Mouse (Mus musculus) G1E (cell line): ENCODE measurements around the gene Sorbs1.

ENCODE experiments used
- CTCF ChIP-seq: IDR thresholded peaks from 2 replicates; pipeline ENCODE4 v1.5.1; 2012; ENCODE audit warnings: low read depth, low read length, inconsistent platforms, mixed read lengths
- POLR2AphosphoS5 ChIP-seq: IDR thresholded peaks from 2 replicates; pipeline ENCODE4 v1.6.1; 2012; ENCODE audit warnings: low read depth, low read length, inconsistent platforms; ENCODE audit not compliant: insufficient replicate concordance
- TAL1 ChIP-seq: conservative IDR thresholded peaks from 2 replicates; pipeline ENCODE4 v1.6.1; 2012; ENCODE audit warnings: low read depth, low read length, inconsistent platforms, mixed read lengths

DNA sequence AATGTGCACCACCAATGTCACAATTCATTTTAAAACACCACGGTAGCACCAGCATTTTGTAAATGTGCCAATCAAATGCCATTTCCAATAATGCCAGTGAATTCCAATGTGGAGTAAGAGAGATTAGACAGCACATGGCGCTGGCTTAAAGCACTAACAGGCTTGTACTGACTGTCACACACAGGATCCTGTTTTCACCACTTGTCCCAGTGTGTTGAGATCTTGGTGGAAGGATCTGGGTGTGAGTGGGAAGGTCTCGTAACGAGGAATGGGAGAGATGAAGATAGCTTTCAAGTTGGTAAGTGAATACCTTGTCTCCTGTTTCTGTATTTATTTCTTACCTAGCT, 215.8 kb downstream of the Sorbs1 start:
- no peak for TF ChIP-seq CTCF
- TF ChIP-seq TAL1 = no peak
- no peak for TF ChIP-seq POLR2AphosphoS5
